Mouse (Mus musculus): ENCODE measurements around the gene Ccdc47.
"Not testable (repeated sequence)": the region's sequence is repeated elsewhere in the genome, so short reads cannot be mapped to it uniquely, and the experiment has no call there.

Gene Ccdc47

GRCm38 (mm10) chr11:106215927-106216729 lies at the start of gene Ccdc47:
TSS of gene Ccdc47 (minus strand) at chr11:106216344.
- DNase-seq (ENCODE audit: low spot score in 2 of 2) = peak; percentile 95 to 97

- no peak for DNase-seq (ENCODE audit: low spot score in 2 of 2)
Measured at GRCm38 (mm10) chr11:106265570-106265969, 49.4 kb upstream of the Ccdc47 start.

GRCm38 (mm10) chr11:106264988-106265387 lies 48.8 kb upstream of the Ccdc47 start:
- DNase-seq (ENCODE audit: low spot score in 2 of 2) = no peak

- no peak for DNase-seq (ENCODE audit: low spot score in 2 of 2)
Measured at GRCm38 (mm10) chr11:106263963-106264362, 47.8 kb upstream of the Ccdc47 start.

- DNase-seq (ENCODE audit: low spot score in 2 of 2) = no peak
Measured at GRCm38 (mm10) chr11:106260826-106261450, 44.8 kb upstream of the Ccdc47 start.

GRCm38 (mm10) chr11:106256775-106257174 lies 40.6 kb upstream of the Ccdc47 start:
- DNase-seq (ENCODE audit: low spot score in 2 of 2) = no peak

- DNase-seq (ENCODE audit: low spot score in 2 of 2) = peak; percentile 99 to 100
Measured at GRCm38 (mm10) chr11:106255685-106256451, 39.7 kb upstream of the Ccdc47 start, which contains the start of the genes Ftsj3 and Psmc5. TSS of gene Ftsj3 (minus strand) at chr11:106256079. TSS of gene Psmc5 (plus strand) at chr11:106256154.

GRCm38 (mm10) chr11:106255174-106255573 lies 39.0 kb upstream of the Ccdc47 start:
- no peak for DNase-seq (ENCODE audit: low spot score in 2 of 2)

GRCm38 (mm10) chr11:106254767-106255166 lies 38.6 kb upstream of the Ccdc47 start:
- no peak for DNase-seq (ENCODE audit: low spot score in 2 of 2)

GRCm38 (mm10) chr11:106249326-106249725 lies 33.2 kb upstream of the Ccdc47 start:
- no peak for DNase-seq (ENCODE audit: low spot score in 2 of 2)

GRCm38 (mm10) chr11:106246834-106247233 lies 30.7 kb upstream of the Ccdc47 start:
- DNase-seq (ENCODE audit: low spot score in 2 of 2) = no peak

- not testable (repeated sequence) for DNase-seq (ENCODE audit: low spot score in 2 of 2)
Measured at GRCm38 (mm10) chr11:106233978-106234377, 17.8 kb upstream of the Ccdc47 start.

GRCm38 (mm10) chr11:106220603-106221002 lies 4.5 kb upstream of the Ccdc47 start:
- DNase-seq (ENCODE audit: low spot score in 2 of 2) = no peak

GRCm38 (mm10) chr11:106216730-106217490 lies 766 bp upstream of the Ccdc47 start, which contains the start of gene Ddx42:
TSS of gene Ddx42 (plus strand) at chr11:106216926.
- peak; percentile 88 to 91 for DNase-seq (ENCODE audit: low spot score in 2 of 2)

- DNase-seq (ENCODE audit: low spot score in 2 of 2) = no peak
Measured at GRCm38 (mm10) chr11:106215450-106215859, 689 bp downstream of the Ccdc47 start.

GRCm38 (mm10) chr11:106214856-106215255 lies 1.3 kb downstream of the Ccdc47 start:
- DNase-seq (ENCODE audit: low spot score in 2 of 2) = no peak

GRCm38 (mm10) chr11:106212771-106213170 lies 3.4 kb downstream of the Ccdc47 start:
- no peak for DNase-seq (ENCODE audit: low spot score in 2 of 2)

GRCm38 (mm10) chr11:106202123-106202465 lies 14.1 kb downstream of the Ccdc47 start, which contains the start of gene Strada:
TSS of gene Strada (minus strand) at chr11:106202168.
- DNase-seq (ENCODE audit: low spot score in 2 of 2) = no peak

GRCm38 (mm10) chr11:106201337-106202122 lies 14.6 kb downstream of the Ccdc47 start:
- no peak for DNase-seq (ENCODE audit: low spot score in 2 of 2)

- DNase-seq (ENCODE audit: low spot score in 2 of 2) = no peak
Measured at GRCm38 (mm10) chr11:106200756-106201155, 15.4 kb downstream of the Ccdc47 start.

- not testable (repeated sequence) for DNase-seq (ENCODE audit: low spot score in 2 of 2)
Measured at GRCm38 (mm10) chr11:106199997-106200396, 16.1 kb downstream of the Ccdc47 start.
